ENCODE assay signal across 6 mouse cellular contexts in the genomic region with DNA sequence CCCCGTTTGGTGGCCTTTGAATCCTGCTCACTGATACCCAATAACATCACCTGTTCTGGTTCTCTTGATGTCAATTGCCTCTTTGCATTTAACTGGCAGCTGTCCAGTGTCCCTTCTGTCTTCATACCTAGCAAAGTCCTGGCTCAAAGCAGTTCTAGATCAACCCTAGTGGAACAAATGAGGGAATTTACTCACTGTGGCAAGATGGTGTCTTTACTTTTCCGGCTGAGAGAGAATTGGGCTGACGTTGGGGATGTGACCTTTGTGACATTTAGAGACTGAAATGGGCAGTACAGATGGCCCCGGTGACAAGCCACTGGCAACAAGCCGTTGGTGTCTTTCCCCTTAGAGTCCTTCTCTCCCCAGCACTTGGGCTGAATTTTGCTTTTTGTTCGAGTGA.
"Had no signal": no experiment of that assay in that cellular context is flagged by ENCODE, and none has a peak within 500 bp of the region (broad histone marks: within the 10 kb centered on the region; RNA-seq: fewer than 3 reads in every experiment).

No protein-coding gene starts in this region.

- H3K27ac ChIP-seq: left cerebral cortex, adult 2 months; limb, embryonic 15.5 days; liver, embryonic 12.5 days; lung, embryonic 15.5 days; neural tube, embryonic 13.5 days; stomach, postnatal 0 days had no signal

- H3K9ac ChIP-seq: limb, embryonic 15.5 days; liver, embryonic 12.5 days; lung, embryonic 15.5 days had no signal

- ATAC-seq: liver, embryonic 12.5 days had no signal

- H3K4me1 ChIP-seq: liver, embryonic 12.5 days had no signal

- H3K9me3 ChIP-seq: limb, embryonic 15.5 days; liver, embryonic 12.5 days; lung, embryonic 15.5 days; neural tube, embryonic 13.5 days had no signal

- H3K4me2 ChIP-seq: limb, embryonic 15.5 days; liver, embryonic 12.5 days; lung, embryonic 15.5 days; neural tube, embryonic 13.5 days had no signal

- H3K27me3 ChIP-seq: limb, embryonic 15.5 days; liver, embryonic 12.5 days; lung, embryonic 15.5 days; neural tube, embryonic 13.5 days had no signal

- H3K4me3 ChIP-seq: left cerebral cortex, adult 2 months; limb, embryonic 15.5 days; liver, embryonic 12.5 days; lung, embryonic 15.5 days; neural tube, embryonic 13.5 days had no signal

- H3K36me3 ChIP-seq: limb, embryonic 15.5 days; liver, embryonic 12.5 days; lung, embryonic 15.5 days; neural tube, embryonic 13.5 days had no signal
